Mouse (Mus musculus): ENCODE measurements around the gene Gpbp1l1. TPM values are rescaled to one million over a fixed set of nuclear protein-coding genes. Genes with fewer than 3 reads are reported as not detected.

Gene Gpbp1l1
- total RNA-seq (2021) = 10 to 100 TPM; 65.4 to 83.1 TPM

- intact Hi-C loops (cut with DNase I) = loop anchor here (2.0 to 5.0 kb wide), 4 partner anchors 50 to 395 kb away; partner anchors contain the start of genes Ipp, Nasp and Prdx1
Measured at GRCm38 (mm10) chr4:116557306-116558121, at the start of gene Gpbp1l1. Gpbp1l1 (plus strand) TSS chr4:116557658.

DNA sequence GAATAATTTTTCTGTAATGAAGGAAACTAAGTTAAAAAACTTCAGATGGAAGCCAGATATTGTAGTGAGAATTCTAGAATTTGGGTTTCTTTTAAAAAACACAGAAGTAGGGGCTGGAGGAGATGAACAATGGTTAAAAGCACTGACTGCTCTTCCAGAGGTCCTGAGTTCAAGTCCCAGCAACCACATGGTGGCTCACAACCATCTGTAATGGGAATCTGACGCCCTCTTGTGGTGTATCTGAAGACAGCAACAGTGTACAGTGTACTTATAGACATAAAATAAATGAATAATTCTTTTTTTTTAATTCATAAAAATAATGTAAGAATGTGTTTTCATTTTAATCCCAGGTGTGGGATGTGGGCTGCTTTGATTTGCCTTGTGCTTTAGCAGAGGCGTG lies 26.3 kb upstream of the Gpbp1l1 start:
- intact Hi-C loops (cut with DNase I) = no loop called here

More at GRCm38 (mm10) chr4:116557306-116558121, at the start of gene Gpbp1l1:
- peak; percentile 97 to 99 for DNase-seq

DNA sequence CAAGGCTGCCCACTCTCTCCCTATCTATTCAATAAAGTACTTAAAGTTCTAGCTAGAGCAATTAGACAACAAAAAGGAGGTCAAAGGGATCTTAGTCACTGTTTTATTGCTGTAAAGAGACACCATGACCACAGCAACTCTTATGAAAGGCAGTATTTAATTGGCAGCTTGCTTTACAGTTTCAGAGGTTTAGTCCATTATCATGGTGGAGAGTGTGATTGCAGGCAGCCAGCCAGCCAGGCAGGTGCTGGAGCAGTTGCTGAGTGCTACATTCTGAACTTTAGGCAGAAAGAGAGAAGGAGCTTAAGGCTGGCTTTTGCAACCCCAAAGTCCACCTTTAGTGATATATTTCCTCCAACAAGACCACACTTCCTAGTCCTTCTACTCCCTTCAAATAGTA lies 21.1 kb upstream of the Gpbp1l1 start:
- no peak for DNase-seq
- intact Hi-C loops (cut with DNase I) = no loop called here

More for the DNA sequence above, 26.3 kb upstream of the Gpbp1l1 start:
- no peak for DNase-seq

- DNase-seq = no peak
- intact Hi-C loops (cut with DNase I) = no loop called here
Measured at GRCm38 (mm10) chr4:116537737-116538136, 19.7 kb upstream of the Gpbp1l1 start.

GRCm38 (mm10) chr4:116550432-116550831 lies 7.0 kb upstream of the Gpbp1l1 start:
- DNase-seq = no peak
- intact Hi-C loops (cut with DNase I) = no loop called here

- intact Hi-C loops (cut with DNase I) = no loop called here
- DNase-seq = no peak
Measured at GRCm38 (mm10) chr4:116553035-116553434, 4.4 kb upstream of the Gpbp1l1 start.

DNA sequence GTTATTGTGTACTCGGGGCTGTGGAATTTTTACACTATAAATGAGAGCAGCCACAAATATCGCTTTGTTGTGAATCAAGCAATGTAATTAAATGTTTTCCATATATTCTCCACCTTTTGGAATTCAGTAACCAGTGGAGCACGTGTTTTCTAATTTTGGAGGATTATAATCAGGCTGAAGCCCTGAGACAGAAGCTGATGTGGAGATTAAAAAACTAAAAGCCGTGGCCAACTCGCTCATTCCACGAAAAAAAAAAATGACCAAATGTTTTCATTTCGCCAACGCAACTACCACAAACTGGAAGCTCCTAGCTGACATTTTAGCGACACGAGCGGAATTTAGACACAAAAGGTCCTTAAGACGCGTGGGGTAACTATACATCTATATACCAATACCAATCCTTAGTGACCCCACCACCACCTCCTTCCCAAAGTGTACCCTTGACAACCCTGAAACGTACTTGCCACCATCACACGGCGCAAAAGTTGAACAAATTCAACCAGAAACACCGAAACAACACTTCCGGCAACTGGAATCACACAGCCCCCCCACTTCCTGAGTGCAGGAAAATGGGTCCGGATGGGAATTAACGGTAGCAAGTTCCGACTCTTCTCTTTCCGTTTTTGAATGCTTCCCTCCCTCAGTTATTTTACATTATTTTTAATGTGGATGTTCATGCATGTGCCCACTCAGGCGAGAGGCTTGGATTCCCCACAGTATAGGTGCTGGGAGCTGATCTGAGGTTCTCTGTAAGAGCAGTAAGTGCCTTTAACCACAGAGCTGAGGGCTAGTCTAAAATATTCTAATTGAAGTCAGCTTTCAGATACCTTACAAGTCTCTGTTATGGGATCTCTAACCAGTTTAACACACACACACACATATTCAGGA lies 1.8 kb upstream of the Gpbp1l1 start, which contains the start of gene Tmem69:
Gene Tmem69 (minus strand): TSS at position 524 of the 888 bp plus-strand sequence.
- peak; percentile 74 to 80 for DNase-seq
- intact Hi-C loops (cut with DNase I) = loop anchor here (1.0 to 5.0 kb wide), 4 partner anchors 48 to 393 kb away; partner anchors contain the start of genes Ipp, Mast2 and Prdx1

GRCm38 (mm10) chr4:116556561-116557305 lies 725 bp upstream of the Gpbp1l1 start:
- peak; percentile 93 to 94 for DNase-seq
- intact Hi-C loops (cut with DNase I) = loop anchor here (5.0 kb wide), 3 partner anchors 49 to 394 kb away; partner anchors contain the start of genes Ipp and Prdx1

GRCm38 (mm10) chr4:116558151-116558882 lies 859 bp downstream of the Gpbp1l1 start:
- intact Hi-C loops (cut with DNase I) = loop anchor here (2.0 to 5.0 kb wide), 4 partner anchors 51 to 396 kb away; partner anchors contain the start of genes Ipp, Nasp and Prdx1
- DNase-seq = no peak

- intact Hi-C loops (cut with DNase I) = loop anchor here (5.0 kb wide), 1 partner anchor 253 kb away; no protein-coding TSS in a partner anchor
- no peak for DNase-seq
Measured at GRCm38 (mm10) chr4:116595793-116596192, 38.3 kb downstream of the Gpbp1l1 start.

DNA sequence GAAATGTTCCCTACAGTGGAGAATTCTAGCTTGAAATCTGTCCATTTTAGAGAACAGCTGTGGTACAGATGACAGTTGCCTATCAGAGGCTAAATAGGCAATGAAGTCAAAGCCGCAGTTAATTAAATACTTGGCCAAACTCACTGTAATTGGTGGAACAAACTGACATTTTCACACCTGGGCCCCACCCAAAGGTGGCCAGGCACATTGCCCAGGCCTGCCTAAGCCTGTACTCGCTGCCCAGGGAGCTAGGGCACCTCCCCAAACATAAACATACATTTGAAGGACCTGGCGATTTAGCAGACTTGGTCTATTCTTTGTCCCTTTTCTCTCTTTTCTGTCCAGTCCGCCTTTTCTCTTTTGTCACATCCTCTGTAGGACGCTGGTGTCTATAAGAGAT lies 38.9 kb downstream of the Gpbp1l1 start, which contains the start of gene Ccdc17:
Gene Ccdc17 (plus strand): TSS at position 276 of the 400 bp plus-strand sequence.
- no peak for DNase-seq
- intact Hi-C loops (cut with DNase I) = loop anchor here (5.0 kb wide), 1 partner anchor 254 kb away; no protein-coding TSS in a partner anchor

DNA sequence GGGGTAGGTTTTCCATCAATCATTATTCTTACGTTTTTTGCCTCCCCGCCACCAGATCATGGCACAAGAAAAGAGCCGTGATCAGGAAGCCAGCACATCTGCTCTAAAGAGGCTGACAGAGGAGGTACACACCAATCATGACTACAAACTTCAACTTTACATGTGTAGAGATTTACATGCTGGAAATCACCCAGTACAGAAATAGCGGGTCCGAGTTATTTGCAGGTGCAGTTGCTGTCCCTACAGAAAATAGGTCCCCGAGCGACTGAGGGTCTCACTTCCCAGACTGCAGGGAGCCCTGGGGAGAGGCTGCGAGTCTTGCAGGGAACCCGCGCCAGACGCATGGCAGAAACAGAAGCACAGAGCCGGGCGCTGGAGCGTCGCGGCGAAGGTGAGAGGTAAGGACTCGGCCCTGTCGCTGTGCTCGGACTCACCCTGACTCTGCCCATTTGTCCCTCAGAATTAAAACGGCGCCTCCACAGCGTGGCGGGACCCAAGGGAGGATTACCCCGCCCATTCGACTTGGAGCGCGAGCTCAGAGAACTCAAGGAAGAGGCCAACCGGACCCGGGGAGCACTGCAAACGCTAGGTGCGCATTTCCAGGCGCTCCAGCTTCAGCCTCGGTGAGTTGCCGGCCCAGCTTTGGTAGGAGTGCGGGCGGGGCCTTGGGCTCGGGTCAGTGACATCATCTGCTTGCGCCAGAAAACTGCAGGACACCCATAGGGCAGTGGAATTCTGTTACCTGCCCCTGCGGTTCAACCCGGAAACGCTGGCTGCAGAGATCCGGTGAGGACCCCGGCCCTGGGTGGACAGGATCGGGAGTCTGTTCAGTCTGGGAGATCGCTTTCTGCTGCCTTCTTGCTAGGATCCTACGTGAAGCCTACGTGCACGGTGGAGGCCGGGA lies 39.8 kb downstream of the Gpbp1l1 start:
- intact Hi-C loops (cut with DNase I) = loop anchor here (5.0 kb wide), 1 partner anchor 255 kb away; no protein-coding TSS in a partner anchor

GRCm38 (mm10) chr4:116612621-116613020 lies 55.2 kb downstream of the Gpbp1l1 start:
- intact Hi-C loops (cut with DNase I) = no loop called here
- no peak for DNase-seq

More for the DNA sequence above, 39.8 kb downstream of the Gpbp1l1 start:
- peak; percentile 84 to 85 for DNase-seq

DNA sequence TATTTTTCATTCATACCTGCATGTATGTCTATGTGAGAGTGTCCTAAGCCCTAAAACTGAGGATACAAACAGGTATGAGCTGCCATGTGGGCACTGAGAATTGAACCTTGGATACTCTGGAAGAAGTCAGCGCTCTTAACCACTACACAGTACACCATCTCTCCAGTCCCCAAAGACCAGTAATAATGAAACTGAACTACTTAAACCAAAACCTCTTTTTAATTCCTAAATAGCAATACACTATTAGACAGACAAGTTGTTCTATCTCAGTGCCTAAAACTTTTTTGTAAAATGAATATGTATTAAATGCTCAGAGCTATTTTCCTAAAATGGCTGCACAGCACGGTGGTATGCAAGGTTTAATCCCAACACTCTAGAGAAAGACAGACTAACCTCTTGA lies 57.8 kb downstream of the Gpbp1l1 start:
- intact Hi-C loops (cut with DNase I) = no loop called here
- DNase-seq = no peak

GRCm38 (mm10) chr4:116624831-116625230 lies 67.4 kb downstream of the Gpbp1l1 start:
- no peak for DNase-seq

DNA sequence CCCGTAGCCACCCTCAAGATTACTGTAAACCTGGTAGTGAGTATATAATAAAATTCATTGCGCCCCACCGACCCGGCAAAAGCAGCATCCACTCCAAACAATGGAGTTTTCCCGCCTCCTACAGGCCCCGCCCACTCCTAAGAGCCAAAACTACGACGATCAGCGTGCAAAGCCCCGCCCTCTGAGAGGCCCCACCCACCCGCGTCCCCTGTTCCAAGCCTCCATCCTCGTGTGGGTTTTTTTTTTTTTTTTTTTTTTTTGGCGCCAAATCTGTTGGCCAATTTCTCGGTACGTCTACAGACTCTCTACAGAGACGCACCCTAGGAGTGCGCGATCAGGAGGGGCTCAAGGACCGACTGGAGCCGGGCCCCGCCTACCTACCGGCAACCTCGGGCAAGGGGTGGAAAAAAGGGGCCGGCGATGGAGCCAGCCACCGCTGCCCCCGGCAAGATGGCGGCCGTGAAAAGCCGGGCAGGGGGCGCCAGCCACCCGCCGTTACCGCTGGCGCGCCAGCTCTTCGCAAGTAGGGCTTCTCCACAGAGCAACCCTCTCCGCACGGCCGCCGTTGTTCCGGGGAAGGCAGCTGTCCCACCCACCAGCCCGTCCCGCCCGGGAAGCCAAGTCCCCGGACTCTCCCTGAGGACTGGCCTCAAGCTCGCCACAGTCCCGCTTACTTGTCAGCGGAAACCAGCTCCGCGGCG lies 69.3 kb downstream of the Gpbp1l1 start:
- DNase-seq = peak; percentile 82 to 84
- intact Hi-C loops (cut with DNase I) = loop anchor here (2.0 kb wide), 2 partner anchors 58 to 68 kb away; partner anchors contain the start of gene Prdx1

More at GRCm38 (mm10) chr4:116624831-116625230, 67.4 kb downstream of the Gpbp1l1 start:
- intact Hi-C loops (cut with DNase I) = no loop called here

DNA sequence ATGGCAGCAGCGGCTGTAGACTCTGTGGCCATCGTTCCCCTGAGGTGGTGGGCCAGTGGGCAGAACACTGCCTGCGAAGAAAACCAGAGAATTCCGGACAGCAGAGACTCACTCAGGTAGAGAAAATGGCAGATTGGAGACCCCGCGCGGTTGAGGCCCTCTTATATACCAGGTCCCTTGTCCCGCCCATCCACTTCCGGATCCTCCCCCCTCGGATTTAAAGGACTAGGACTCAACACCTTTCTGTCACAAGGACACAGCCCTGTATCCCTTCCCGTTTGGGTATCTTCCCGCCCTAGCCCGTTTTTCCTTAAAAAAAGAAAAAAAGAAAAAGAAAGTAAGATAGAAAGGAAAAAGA lies 69.9 kb downstream of the Gpbp1l1 start:
- intact Hi-C loops (cut with DNase I) = loop anchor here (2.0 kb wide), 2 partner anchors 57 to 69 kb away; partner anchors contain the start of gene Prdx1
- DNase-seq = peak; percentile 93 to 95

Measured in heart, postnatal 36 days (tissue).